Mouse (Mus musculus): ENCODE data around the gene Nek11.

GRCm38 (mm10) chr9:105272241-105272640 lies 123.1 kb downstream of the Nek11 start:
- TF ChIP-seq CTCF (IDR thresholded peaks at IDR 0.05; ENCODE audit: borderline replicate concordance, extremely low read depth, insufficient read depth, insufficient read length) = no peak
- TF ChIP-seq POLR2A (IDR thresholded peaks at IDR 0.05; ENCODE audit: borderline replicate concordance, extremely low read depth, insufficient read depth, insufficient read length, poor library complexity, severe bottlenecking) = no peak

Data from brain, embryonic 14.5 days (tissue).